In the genomic region with DNA sequence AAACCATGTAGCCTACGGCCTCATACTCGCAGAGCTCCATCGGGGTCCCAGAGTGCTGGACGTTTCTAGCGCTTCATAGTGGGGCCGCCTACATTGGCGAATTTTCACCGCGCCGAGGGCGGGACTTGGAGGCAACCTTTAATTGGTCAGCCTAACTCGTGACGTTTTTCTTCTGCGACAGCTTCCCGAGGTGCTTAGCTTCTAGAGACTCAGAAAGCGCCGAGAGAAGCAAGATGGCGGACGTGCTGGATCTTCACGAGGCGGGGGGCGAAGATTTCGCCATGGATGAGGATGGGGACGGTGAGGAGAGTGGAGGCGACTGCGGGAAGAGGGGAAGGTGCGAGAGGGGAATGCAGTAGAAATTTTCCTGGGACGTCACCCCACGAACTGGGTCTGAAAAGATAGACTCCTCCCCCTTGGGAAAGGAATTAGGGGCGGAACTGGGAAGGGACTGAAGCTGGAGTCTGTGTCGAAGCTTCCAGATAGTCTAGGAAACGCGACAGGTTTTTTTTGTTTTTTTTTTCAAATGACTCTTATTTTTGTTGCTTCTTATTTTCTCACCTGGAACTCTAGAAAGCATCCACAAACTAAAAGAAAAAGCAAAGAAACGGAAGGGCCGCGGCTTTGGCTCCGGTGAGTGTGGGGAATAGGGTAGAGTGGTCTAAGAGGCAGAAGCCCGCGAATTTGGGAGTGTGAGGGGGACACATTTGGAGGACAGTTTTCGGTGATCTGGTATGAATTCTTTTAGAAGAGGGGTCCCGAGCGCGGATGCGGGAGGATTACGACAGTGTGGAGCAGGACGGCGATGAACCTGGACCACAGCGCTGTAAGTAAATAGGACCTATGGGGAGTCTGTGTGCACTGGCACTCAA, we compare ENCODE assay signal across 8 mouse cellular contexts. TPM values are rescaled to one million over a fixed set of nuclear protein-coding genes. Genes with fewer than 3 reads are reported as not detected.
DNase-seq lines count a peak whose midpoint lies in the region; ATAC-seq and TF ChIP-seq lines count a peak whose summit lies in the region.

TSS of gene Rbm8a (plus strand) at position 205 of the 872 bp plus-strand sequence.

- no peak for TF ChIP-seq CTCF in cortical plate, adult 2 months (IDR thresholded peaks at IDR 0.05; ENCODE audit: extremely low read depth, insufficient read depth, low read length)

- H3K36me3 ChIP-seq in megakaryocyte, embryonic 14.5 days (replicated peaks; ENCODE audit: low read length), result peaks cover 27% of the 10 kb centered on the region

- H3K4me1 ChIP-seq in cortical plate, adult 2 months (ENCODE audit: control insufficient read depth, insufficient read depth, low read length), result peaks cover 3% of the 10 kb centered on the region; the same call in 1 of the 2 replicates
- peaks cover 38% of the 10 kb centered on the region for H3K4me1 ChIP-seq in megakaryocyte, embryonic 14.5 days

- no peaks in the 10 kb centered on the region for H3K9me3 ChIP-seq in megakaryocyte, embryonic 14.5 days

- peak; percentile 93 to 94 for DNase-seq in gastrocnemius, adult 8-10 months (ENCODE audit: low spot score in 2 of 2)
- peak; percentile 99 for DNase-seq in hindlimb bud, embryonic 11.5 days (ENCODE audit: extremely low spot score, low read depth, low spot score)
- peak; percentile 95 to 96 for DNase-seq in left cerebral cortex, adult 8-10 months (ENCODE audit: low spot score in 2 of 2)
- peak; percentile 98 for DNase-seq in right cerebral cortex, postnatal 10 days (ENCODE audit: low spot score in 2 of 2)
- peak; percentile 93 for DNase-seq in urinary bladder, postnatal 25 days (ENCODE audit: low spot score)

- peak within 1 kb of the TSS; percentile 29; the same call in 1 of the 2 replicates for H3K27ac ChIP-seq in cortical plate, adult 2 months (ENCODE audit: insufficient read depth, low read length)

- peak; percentile 89 for TF ChIP-seq POLR2A in cortical plate, adult 2 months (IDR thresholded peaks at IDR 0.05; ENCODE audit: extremely low read depth, insufficient read depth, low read length)

- peak; percentile 99 for ATAC-seq in activated CD4-positive, CD25-positive, alpha-beta regulatory T cell, adult 4 months

- H3K4me3 ChIP-seq in cortical plate, adult 2 months (ENCODE audit: insufficient read depth, low read length), result peak within 1 kb of the TSS; percentile 60
- H3K4me3 ChIP-seq in megakaryocyte, embryonic 14.5 days (replicated peaks), result peak within 1 kb of the TSS; percentile 96

- H3K27me3 ChIP-seq in megakaryocyte, embryonic 14.5 days (replicated peaks), result no peaks in the 10 kb centered on the region

RNA-seq across cellular contexts. Expression of gene Rbm8a, which starts in this region (rescaled TPM):
- polyA plus RNA-seq in activated CD4-positive, CD25-positive, alpha-beta regulatory T cell, adult 4 months (2017; shearing (Covaris generic)), result 100 to 1,000 TPM in 1 of 2 experiments, 10 to 100 TPM in 1; 98.9 to 135 TPM
- polyA plus RNA-seq in cortical plate, adult 2 months (2012; rRNA removed), result 33.9 and 38.0 TPM in 2 replicates
- total RNA-seq in gastrocnemius, adult 8-10 months (2022), result 10 to 100 TPM; 17.0 to 25.1 (median 22.7) TPM
- total RNA-seq in left cerebral cortex, adult 8-10 months (2022), result 10 to 100 TPM; 41.8 to 56.2 (median 46.5) TPM
- 14.0 and 112 TPM in 2 replicates for polyA plus RNA-seq in megakaryocyte, embryonic 14.5 days (2012; ENCODE audit: insufficient read depth, low replicate concordance)

Comparison
In these comparisons a context has a peak if more than half of its experiments do, and no peak if none do; other contexts are left out.
1. Peak in every context shown above with its lines: DNase-seq, ATAC-seq, H3K4me3 ChIP-seq and H3K27ac ChIP-seq.